In the genomic region with DNA sequence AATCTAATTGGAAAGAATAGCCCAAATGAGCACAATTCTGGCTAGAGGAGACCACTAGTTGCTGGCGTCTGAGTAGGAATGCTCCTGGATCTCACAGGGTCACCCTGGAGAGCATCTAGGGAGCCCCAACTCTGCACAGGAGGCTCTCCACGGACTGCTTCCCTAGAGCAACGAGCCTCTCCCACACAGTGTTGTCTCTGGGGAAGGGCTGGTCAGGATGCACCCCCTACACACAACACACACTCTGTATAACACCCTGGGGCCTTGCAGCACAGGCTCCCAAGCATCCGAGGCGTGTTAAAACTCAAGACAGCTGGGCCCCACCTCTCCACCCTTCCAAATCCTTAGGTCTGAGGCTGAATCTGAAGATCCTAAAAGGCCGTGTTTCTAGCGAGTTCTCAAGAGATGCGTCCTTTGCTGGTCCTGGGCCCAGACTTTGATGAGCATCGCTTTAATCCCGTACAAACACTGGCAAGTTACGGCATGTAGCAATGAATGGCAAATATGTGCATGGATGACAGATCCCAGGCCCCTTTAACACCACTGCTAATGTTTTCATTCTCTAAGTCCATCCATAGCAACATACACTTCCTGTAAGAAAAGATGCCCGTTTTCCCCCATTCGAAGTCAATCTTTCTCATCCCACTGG, we compare ENCODE assay signal across 12 mouse cellular contexts. TPM values are rescaled to one million over a fixed set of nuclear protein-coding genes. Genes with fewer than 3 reads are reported as not detected.
DNase-seq lines count a peak whose midpoint lies in the region; ATAC-seq and TF ChIP-seq lines count a peak whose summit lies in the region.
"Had no signal": no experiment of that assay in that cellular context is flagged by ENCODE, and none has a peak within 500 bp of the region (broad histone marks: within the 10 kb centered on the region; RNA-seq: fewer than 3 reads in every experiment).

No protein-coding gene starts in this region.

- DNase-seq in forebrain, embryonic 11.5 days (ENCODE audit: low spot score): no peak
- no peak for DNase-seq in testis, postnatal 14 days (ENCODE audit: low spot score)
- no peak for DNase-seq in retina, postnatal 1 day
- DNase-seq in c-Kit-positive CD71-positive TER-119-positive erythroid progenitor cells, embryonic 14.5 days (ENCODE audit: low spot score): no peak
- DNase-seq: right cerebral cortex, postnatal 25 days; thymus, postnatal 25 days had no signal

- ATAC-seq in forebrain, embryonic 12.5 days (ENCODE audit: low FRiP score): no peak
- no peak for ATAC-seq in forebrain, embryonic 11.5 days (replicated peaks; ENCODE audit: low FRiP score)
- no peak for ATAC-seq in hindbrain, embryonic 15.5 days (ENCODE audit: low FRiP score, low read depth)
- no peak for ATAC-seq in hindbrain, embryonic 16.5 days

- H3K4me2 ChIP-seq in forebrain, embryonic 12.5 days: no peak overlapping the region
- no peak overlapping the region for H3K4me2 ChIP-seq in forebrain, embryonic 11.5 days (ENCODE audit: low read depth, low read length, severe bottlenecking)
- no peak overlapping the region for H3K4me2 ChIP-seq in hindbrain, embryonic 15.5 days
- no peak overlapping the region for H3K4me2 ChIP-seq in hindbrain, embryonic 16.5 days (ENCODE audit: low read length)
- H3K4me2 ChIP-seq: lung, embryonic 15.5 days had no signal

- 72% methylated on average over 13 of the region's 13 CpGs for WGBS in forebrain, embryonic 12.5 days
- WGBS in forebrain, embryonic 11.5 days: 82% methylated on average over 13 of the region's 13 CpGs
- WGBS in hindbrain, embryonic 15.5 days: 73% methylated on average over 13 of the region's 13 CpGs
- WGBS in hindbrain, embryonic 16.5 days: 76% methylated on average over 13 of the region's 13 CpGs

- no peak for TF ChIP-seq POLR2A in testis, adult 2 months (IDR thresholded peaks at IDR 0.05; ENCODE audit: control insufficient read depth, low read depth, low read length)

- 0 out of 2 replicates have a peak overlapping the region, but pooled peaks have one; percentile 6 for H3K27ac ChIP-seq in forebrain, embryonic 12.5 days
- H3K27ac ChIP-seq in forebrain, embryonic 11.5 days (ENCODE audit: low read depth, low read length): no peak overlapping the region
- peak overlapping the region; percentile 39; the same call in 1 of the 2 replicates for H3K27ac ChIP-seq in hindbrain, embryonic 15.5 days (replicated peaks)
- H3K27ac ChIP-seq in hindbrain, embryonic 16.5 days (ENCODE audit: low read depth, low read length): no peak overlapping the region
- 0 out of 2 replicates have a peak overlapping the region, but pooled peaks have one; percentile 1 for H3K27ac ChIP-seq in testis, adult 2 months (ENCODE audit: control insufficient read depth, insufficient read depth, low read depth, low read length)

- H3K9me3 ChIP-seq in forebrain, embryonic 12.5 days: no peaks in the 10 kb centered on the region
- H3K9me3 ChIP-seq in forebrain, embryonic 11.5 days (ENCODE audit: control insufficient read depth, low read length): no peaks in the 10 kb centered on the region
- H3K9me3 ChIP-seq in hindbrain, embryonic 15.5 days: no peaks in the 10 kb centered on the region
- no peaks in the 10 kb centered on the region for H3K9me3 ChIP-seq in hindbrain, embryonic 16.5 days (ENCODE audit: control insufficient read depth, low read length)
- H3K9me3 ChIP-seq: lung, embryonic 15.5 days had no signal

- peaks cover 21% of the 10 kb centered on the region for H3K4me1 ChIP-seq in forebrain, embryonic 12.5 days
- H3K4me1 ChIP-seq in forebrain, embryonic 11.5 days (replicated peaks; ENCODE audit: control insufficient read depth, insufficient read depth, low read length): 0 out of 2 replicates have a peak, but pooled peaks cover 2% of the 10 kb centered on the region
- peaks cover 19% of the 10 kb centered on the region for H3K4me1 ChIP-seq in hindbrain, embryonic 15.5 days (replicated peaks)
- H3K4me1 ChIP-seq in hindbrain, embryonic 16.5 days (ENCODE audit: control insufficient read depth, insufficient read depth, low read depth, low read length): peaks cover 8% of the 10 kb centered on the region
- H3K4me1 ChIP-seq in testis, adult 2 months (ENCODE audit: control insufficient read depth, insufficient read depth, low read length): no peaks in the 10 kb centered on the region; the same call in 1 of the 2 replicates

- H3K9ac ChIP-seq in forebrain, embryonic 12.5 days: no peak overlapping the region
- H3K9ac ChIP-seq in forebrain, embryonic 11.5 days (ENCODE audit: low read length): no peak overlapping the region
- no peak overlapping the region for H3K9ac ChIP-seq in hindbrain, embryonic 15.5 days
- no peak overlapping the region for H3K9ac ChIP-seq in hindbrain, embryonic 16.5 days (ENCODE audit: low read depth, low read length)
- H3K9ac ChIP-seq: lung, embryonic 15.5 days had no signal

- H3K36me3 ChIP-seq in forebrain, embryonic 12.5 days (replicated peaks): no peaks in the 10 kb centered on the region
- H3K36me3 ChIP-seq in forebrain, embryonic 11.5 days (ENCODE audit: control insufficient read depth, insufficient read depth, low read length): no peaks in the 10 kb centered on the region
- no peaks in the 10 kb centered on the region for H3K36me3 ChIP-seq in hindbrain, embryonic 15.5 days
- no peaks in the 10 kb centered on the region for H3K36me3 ChIP-seq in hindbrain, embryonic 16.5 days (ENCODE audit: control insufficient read depth, insufficient read depth, low read length)
- no peaks in the 10 kb centered on the region for H3K36me3 ChIP-seq in testis, adult 2 months (ENCODE audit: control insufficient read depth, insufficient read depth, low read length)
- H3K36me3 ChIP-seq: lung, embryonic 15.5 days had no signal

- H3K27me3 ChIP-seq in forebrain, embryonic 12.5 days: no peaks in the 10 kb centered on the region
- no peaks in the 10 kb centered on the region for H3K27me3 ChIP-seq in forebrain, embryonic 11.5 days (ENCODE audit: control insufficient read depth, insufficient read depth, low read length)
- H3K27me3 ChIP-seq in hindbrain, embryonic 15.5 days: no peaks in the 10 kb centered on the region
- no peaks in the 10 kb centered on the region for H3K27me3 ChIP-seq in hindbrain, embryonic 16.5 days (replicated peaks; ENCODE audit: control insufficient read depth, insufficient read depth, low read length)
- H3K27me3 ChIP-seq in testis, adult 2 months (ENCODE audit: control insufficient read depth, insufficient read depth, low read length): no peaks in the 10 kb centered on the region
- H3K27me3 ChIP-seq: lung, embryonic 15.5 days; Patski had no signal

- H3K4me3 ChIP-seq in forebrain, embryonic 12.5 days (replicated peaks): no peak overlapping the region
- H3K4me3 ChIP-seq in forebrain, embryonic 11.5 days (ENCODE audit: low read depth, low read length): no peak overlapping the region
- no peak overlapping the region for H3K4me3 ChIP-seq in hindbrain, embryonic 15.5 days
- H3K4me3 ChIP-seq in hindbrain, embryonic 16.5 days (ENCODE audit: low read length): no peak overlapping the region
- H3K4me3 ChIP-seq in testis, adult 2 months (ENCODE audit: control insufficient read depth, low read depth, low read length): no peak overlapping the region
- H3K4me3 ChIP-seq: lung, embryonic 15.5 days had no signal

- no peak for TF ChIP-seq CTCF in testis, adult 2 months (IDR thresholded peaks at IDR 0.05; ENCODE audit: control insufficient read depth, insufficient read depth, insufficient replicate concordance, low read depth, low read length)

RNA-seq across cellular contexts. Expression of a gene that starts 56.4 kb away (rescaled TPM):
- 92.0 and 94.6 TPM in 2 replicates for polyA plus RNA-seq in forebrain, embryonic 12.5 days (2016; fragmentation: Nextera tagmentation; extraction: Ambion mirVana)
- 83.7 and 84.2 TPM in 2 replicates for polyA plus RNA-seq in forebrain, embryonic 11.5 days (2014; fragmentation: Nextera tagmentation; extraction: Ambion mirVana)
- 96.9 and 101 TPM in 2 replicates for polyA plus RNA-seq in hindbrain, embryonic 15.5 days (2015; fragmentation: Nextera tagmentation; extraction: Ambion mirVana)
- polyA plus RNA-seq in hindbrain, embryonic 16.5 days (2015; fragmentation: Nextera tagmentation; extraction: Ambion mirVana): 70.7 and 90.1 TPM in 2 replicates
- polyA plus RNA-seq in testis, adult 2 months (2012; rRNA removed): 176 and 180 TPM in 2 replicates

Comparison
In these comparisons a context has a peak if more than half of its experiments do, and no peak if none do; other contexts are left out.
1. H3K27ac ChIP-seq: peak in forebrain, embryonic 12.5 days (single experiment), hindbrain, embryonic 15.5 days (single experiment) and testis, adult 2 months (single experiment); none in forebrain, embryonic 11.5 days (single experiment) and hindbrain, embryonic 16.5 days (single experiment).